Mouse (Mus musculus): ENCODE results near the gene Tmem218.
A peak's percentile ranks its signal among the peaks of the same experiment; 100 is the strongest.

The Tmem218 gene

DNA sequence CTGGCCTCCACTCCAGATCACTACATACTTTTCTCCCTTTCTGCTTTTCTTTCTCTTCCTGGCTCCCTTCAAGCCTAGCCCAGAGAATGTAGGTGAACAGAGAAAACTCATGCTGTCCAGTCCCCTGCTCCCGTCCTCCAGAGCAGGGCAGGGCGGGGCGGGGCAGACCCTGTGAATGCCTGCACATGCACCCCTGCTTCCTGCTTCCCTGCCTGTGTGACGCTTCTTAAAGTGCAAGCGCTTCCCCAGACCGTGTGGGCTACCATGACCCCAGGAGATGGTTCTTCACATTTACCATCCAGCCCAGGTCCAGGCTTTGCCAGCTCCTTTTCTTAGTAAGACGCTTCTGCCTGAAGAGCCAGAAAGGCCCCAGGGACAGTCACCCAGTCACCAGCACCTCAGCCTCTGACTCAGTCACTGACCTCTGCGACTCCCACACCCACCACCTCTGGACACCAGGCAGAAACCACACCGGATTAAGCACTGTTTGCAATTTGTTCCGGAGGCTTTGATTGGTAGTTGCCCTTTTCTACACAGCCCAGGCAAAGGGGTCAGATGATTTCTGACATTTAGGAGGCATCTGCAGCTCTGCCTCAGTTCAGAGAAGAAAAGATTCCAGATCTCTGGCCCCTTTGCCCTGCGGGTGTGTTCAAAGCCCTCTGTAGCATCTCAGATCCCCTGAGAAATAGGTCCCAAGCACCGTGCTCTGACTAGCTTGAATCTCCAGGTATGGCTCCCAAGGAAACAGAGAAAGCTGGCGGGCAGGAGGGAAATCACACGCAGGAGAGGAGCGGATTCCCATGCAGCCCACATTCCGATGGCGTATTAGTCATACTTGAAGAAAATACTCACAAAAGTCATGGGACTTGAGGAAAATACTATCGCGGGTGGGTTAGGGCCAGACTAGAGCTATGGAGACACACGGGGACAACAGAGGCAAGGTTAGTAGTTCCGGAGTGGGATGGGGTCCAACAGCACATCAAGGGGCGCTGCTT, 24.5 kb downstream of the Tmem218 start:
- ATAC-seq (ENCODE audit: low TSS enrichment), result peak; percentile 18; the same call in 1 of the 2 replicates

- ATAC-seq (ENCODE audit: low TSS enrichment), result no peak
These were observed 28.1 kb downstream of the Tmem218 start for GRCm38 (mm10) chr9:37235951-37236737.

DNA sequence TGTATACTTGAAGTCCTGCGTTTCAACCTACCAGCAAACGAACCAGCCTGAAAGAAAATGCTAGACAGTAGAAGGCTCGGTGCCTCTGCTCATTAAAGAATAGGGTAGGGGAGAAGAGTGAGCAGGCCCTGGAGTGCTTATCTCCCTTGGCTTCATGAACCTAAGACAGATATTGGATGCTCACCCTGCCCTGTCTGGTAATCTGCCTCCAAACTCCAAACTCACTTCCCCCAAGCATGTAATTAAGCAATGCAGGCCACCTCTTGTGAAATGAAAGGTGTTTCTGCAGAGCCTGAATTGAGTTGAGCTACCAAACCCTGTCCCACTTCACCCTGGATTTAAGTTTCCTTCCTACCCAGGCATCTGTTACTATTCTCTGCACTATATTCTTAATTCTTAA, 34.7 kb downstream of the Tmem218 start:
- no peak for ATAC-seq (ENCODE audit: low TSS enrichment)

DNA sequence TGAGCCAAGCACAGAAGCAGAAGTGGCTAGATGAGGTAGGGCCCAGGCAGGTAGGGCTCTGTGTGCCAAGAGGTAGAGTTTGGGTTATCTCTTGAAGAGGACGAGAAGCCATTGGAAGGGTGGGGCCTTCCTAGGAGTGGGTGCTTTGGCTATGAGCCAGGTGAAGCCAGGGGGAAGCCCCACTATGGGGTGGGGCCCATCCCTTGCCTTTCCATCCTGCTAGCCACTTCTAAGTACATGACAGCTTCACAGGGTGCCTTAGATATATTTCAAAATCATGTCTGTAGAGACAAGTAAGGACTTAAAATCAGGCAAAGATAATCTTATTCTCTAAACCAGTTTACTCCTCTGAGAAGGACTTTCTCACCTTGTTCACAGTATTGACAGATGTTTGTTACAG, 36.6 kb downstream of the Tmem218 start:
- no peak for ATAC-seq (ENCODE audit: low TSS enrichment)

DNA sequence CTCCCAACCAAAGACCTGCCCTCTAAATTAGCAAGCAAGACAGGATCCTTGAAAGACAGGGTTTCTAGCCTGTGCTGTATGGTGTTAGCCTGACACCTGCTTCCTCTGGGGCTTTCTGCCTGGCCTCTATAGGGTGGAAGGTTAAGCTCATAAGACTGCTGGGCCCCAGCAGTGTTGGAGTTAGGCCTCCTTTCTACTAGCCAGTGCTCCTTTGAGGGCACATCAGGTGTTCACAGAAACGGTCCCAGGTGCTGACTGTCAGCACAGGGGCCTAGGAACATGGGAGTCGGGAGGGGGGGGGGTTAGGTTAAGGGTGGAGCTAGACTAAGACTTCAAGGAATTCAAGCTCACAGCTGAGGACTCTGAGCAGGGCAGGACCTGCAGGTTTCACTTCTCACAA, 37.4 kb downstream of the Tmem218 start:
- ATAC-seq (ENCODE audit: low TSS enrichment), result no peak

GRCm38 (mm10) chr9:37245810-37246209, 37.8 kb downstream of the Tmem218 start:
- ATAC-seq (ENCODE audit: low TSS enrichment), result no peak

DNA sequence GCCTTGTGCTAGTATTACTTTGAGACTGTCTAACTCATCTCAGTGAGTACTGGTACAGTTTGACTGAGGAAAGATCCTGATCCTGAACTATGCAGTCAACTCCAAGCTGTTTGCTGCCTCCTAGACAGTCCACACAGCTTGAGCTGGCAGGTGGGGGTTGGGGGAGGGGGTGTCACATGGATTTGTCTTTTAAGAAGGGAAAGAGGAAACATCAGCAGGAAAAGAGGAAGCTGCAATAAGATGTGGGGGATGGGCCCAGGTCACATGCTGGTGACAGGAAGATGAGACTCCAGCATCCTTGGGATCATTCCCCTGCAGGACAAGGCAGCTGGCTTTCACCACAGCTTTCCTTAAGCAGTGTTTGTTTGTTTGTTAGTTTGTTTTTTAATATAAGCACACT, 39.4 kb downstream of the Tmem218 start:
- no peak for ATAC-seq (ENCODE audit: low TSS enrichment)

DNA sequence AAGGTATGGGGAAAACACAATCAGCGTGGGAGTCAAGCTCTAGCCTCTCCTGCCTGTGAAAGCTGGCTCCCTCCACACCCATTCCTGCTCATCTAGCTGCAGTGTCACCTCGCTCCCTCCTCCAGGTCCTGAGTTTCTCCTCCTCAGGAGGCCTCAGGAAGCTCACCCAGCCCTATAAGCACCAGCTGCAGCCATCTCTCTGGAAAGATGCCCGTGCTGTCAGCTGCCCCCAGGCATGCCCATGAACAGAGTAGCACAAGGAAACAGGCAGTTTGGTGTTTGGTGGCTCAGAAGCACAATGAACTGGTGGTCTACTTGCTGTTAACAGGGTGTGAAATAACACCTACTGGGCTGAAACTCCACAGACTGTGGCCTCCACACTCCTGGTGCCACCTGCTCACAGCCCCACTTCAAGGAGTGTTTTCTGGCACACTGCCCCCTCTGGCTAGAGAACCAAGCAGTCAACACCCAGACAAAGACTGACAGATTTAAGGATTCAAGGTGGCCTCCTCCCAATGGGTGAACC, 40.4 kb downstream of the Tmem218 start:
- ATAC-seq (ENCODE audit: low TSS enrichment), result peak; percentile 76; the same call in 1 of the 2 replicates

- no peak for ATAC-seq (ENCODE audit: low TSS enrichment)
These were observed 42.0 kb downstream of the Tmem218 start for GRCm38 (mm10) chr9:37249976-37250375.

DNA sequence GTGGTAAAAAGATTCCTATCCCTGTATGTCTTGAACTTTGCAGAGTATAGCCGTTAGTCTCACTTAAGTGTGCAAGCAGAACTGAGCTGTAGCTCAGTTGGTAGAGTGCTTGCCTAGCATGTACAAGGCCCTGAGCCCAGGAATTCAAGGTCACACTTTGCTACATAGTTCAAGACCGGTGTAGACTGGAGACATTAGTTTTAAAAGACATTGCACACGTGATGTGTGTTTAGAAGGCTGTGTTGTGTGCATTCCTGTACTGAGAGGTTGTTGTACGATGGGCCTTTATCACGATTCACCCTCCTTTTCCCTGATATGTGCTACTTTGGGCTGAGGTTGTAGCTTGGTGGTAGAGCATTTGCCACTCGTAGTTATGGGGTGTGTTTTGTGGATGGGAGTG, 42.6 kb downstream of the Tmem218 start:
- no peak for ATAC-seq (ENCODE audit: low TSS enrichment)

- no peak for ATAC-seq (ENCODE audit: low TSS enrichment)
These were observed 46.6 kb downstream of the Tmem218 start for GRCm38 (mm10) chr9:37254531-37255110.

DNA sequence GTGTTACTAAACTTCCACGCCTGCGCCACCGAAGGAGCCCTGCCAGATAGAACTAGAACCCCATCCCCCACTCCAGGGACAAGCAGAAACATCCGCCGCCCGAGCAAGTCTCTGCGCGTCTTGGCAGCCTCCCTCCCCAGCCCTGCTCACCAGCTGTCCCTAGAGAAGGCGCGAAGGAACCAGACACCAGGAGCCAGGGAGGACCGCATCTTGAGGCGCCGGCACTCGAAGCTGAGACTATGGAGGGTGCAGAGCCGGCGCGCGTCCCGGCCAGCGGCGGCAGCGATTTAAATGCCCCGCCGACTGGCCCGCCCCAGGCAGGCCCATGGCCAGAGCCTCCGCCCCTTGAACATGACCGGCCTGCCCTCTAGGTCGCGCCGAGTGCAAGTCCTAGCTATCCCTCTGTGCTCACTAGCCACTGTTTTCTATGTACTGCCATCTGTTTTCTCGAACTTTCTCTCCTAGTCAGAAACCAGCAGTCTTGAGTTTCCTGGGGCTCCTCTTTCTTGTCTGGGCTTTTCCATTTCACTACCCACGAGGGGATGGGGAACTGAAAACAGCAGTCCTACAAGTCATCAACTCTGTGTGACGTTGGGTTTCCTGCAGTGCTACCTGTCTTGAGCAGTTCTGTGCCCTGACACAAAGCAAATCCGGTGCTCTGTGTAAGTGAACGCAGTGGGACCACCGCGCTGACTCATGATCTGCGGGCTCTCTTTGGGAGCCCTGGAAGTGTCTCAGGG, 47.3 kb downstream of the Tmem218 start, which contains the start of gene Slc37a2:
Gene Slc37a2, minus strand, starts transcription at position 590 of the 740 bp plus-strand sequence.
- peak; percentile 97 for ATAC-seq (ENCODE audit: low TSS enrichment)

DNA sequence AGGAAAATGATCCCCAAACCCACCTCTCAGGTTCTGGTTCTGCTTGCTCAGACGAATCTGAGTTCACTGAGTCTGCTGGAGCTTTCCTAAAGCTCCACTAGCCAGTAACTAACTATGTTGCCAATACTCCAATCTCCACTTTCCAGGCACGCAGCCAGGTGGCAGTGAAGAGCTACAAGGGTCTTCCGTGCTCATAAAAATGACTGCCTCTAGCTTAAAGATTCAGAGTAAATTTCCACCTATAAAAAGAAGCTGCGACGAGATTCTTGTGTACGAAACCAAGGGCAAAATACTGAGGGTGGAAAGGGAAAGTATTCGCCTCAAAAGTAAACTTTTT, 47.8 kb downstream of the Tmem218 start:
- ATAC-seq (ENCODE audit: low TSS enrichment), result peak; percentile 48

GRCm38 (mm10) chr9:37266622-37267021, 58.6 kb downstream of the Tmem218 start:
- ATAC-seq (ENCODE audit: low TSS enrichment), result no peak

Data from frontal cortex, adult (tissue).